Comparison of ENCODE assay signal across 8 mouse cellular contexts in genomic region chr17:50188662-50189345, GRCm38 (mm10). TPM values are rescaled to one million over a fixed set of nuclear protein-coding genes. Genes with fewer than 3 reads are reported as not detected.
DNase-seq lines count a peak whose midpoint lies in the region; ATAC-seq lines count a peak whose summit lies in the region.
"Had no signal": no experiment of that assay in that cellular context is flagged by ENCODE, and none has a peak within 500 bp of the region (broad histone marks: within the 10 kb centered on the region; RNA-seq: fewer than 3 reads in every experiment).

No protein-coding gene starts in this region.

- H3K4me2 ChIP-seq in lung, embryonic 15.5 days = peak overlapping the region; percentile 98
- peak overlapping the region; percentile 100 for H3K4me2 ChIP-seq in forebrain, embryonic 15.5 days (replicated peaks)

- no peak overlapping the region for H3K27ac ChIP-seq in lung, embryonic 15.5 days
- no peak overlapping the region for H3K27ac ChIP-seq in forebrain, embryonic 15.5 days (replicated peaks)
- H3K27ac ChIP-seq in limb, embryonic 10.5 days = no peak overlapping the region

- H3K9me3 ChIP-seq in lung, embryonic 15.5 days = no peaks in the 10 kb centered on the region
- H3K9me3 ChIP-seq in forebrain, embryonic 15.5 days = no peaks in the 10 kb centered on the region
- H3K9me3 ChIP-seq in limb, embryonic 10.5 days (replicated peaks) = no peaks in the 10 kb centered on the region

- H3K9ac ChIP-seq in lung, embryonic 15.5 days = no peak overlapping the region
- H3K9ac ChIP-seq in forebrain, embryonic 15.5 days (replicated peaks) = no peak overlapping the region

- H3K36me3 ChIP-seq in lung, embryonic 15.5 days = no peaks in the 10 kb centered on the region
- no peaks in the 10 kb centered on the region for H3K36me3 ChIP-seq in forebrain, embryonic 15.5 days
- no peaks in the 10 kb centered on the region for H3K36me3 ChIP-seq in limb, embryonic 10.5 days

- 67% methylated on average over 12 of the region's 12 CpGs for WGBS in lung, embryonic 15.5 days
- 69% methylated on average over 12 of the region's 12 CpGs for WGBS in forebrain, embryonic 15.5 days
- WGBS in limb, embryonic 10.5 days = 71% methylated on average over 12 of the region's 12 CpGs

- DNase-seq in lung, postnatal 4 days = no peak
- DNase-seq in limb, embryonic 10.5 days (ENCODE audit: low spot score) = no peak
- DNase-seq in skeletal muscle tissue, adult 2 months (ENCODE audit: low read depth, low spot score) = peak; percentile 64
- DNase-seq in cerebellum, adult 18-20 months = no peak

- ATAC-seq in lung, embryonic 15.5 days (ENCODE audit: borderline replicate concordance, extremely low read depth, low FRiP score, low TSS enrichment) = no peak
- peak; percentile 12; the same call in 1 of the 2 replicates for ATAC-seq in forebrain, embryonic 15.5 days (replicated peaks)
- no peak for ATAC-seq in CD4-positive, CD25-positive, alpha-beta regulatory T cell, adult 4 months
- ATAC-seq: Patski had no signal

- peak overlapping the region; percentile 55; the same call in 1 of the 2 replicates for H3K4me3 ChIP-seq in lung, embryonic 15.5 days
- peak overlapping the region; percentile 61 for H3K4me3 ChIP-seq in forebrain, embryonic 15.5 days
- peak overlapping the region; percentile 81; the same call in 1 of the 2 replicates for H3K4me3 ChIP-seq in limb, embryonic 10.5 days

- H3K27me3 ChIP-seq in lung, embryonic 15.5 days = peaks cover 23% of the 10 kb centered on the region
- peaks cover 11% of the 10 kb centered on the region; the same call in 1 of the 2 replicates for H3K27me3 ChIP-seq in forebrain, embryonic 15.5 days
- peaks cover 38% of the 10 kb centered on the region for H3K27me3 ChIP-seq in limb, embryonic 10.5 days (ENCODE audit: low read depth, poor library complexity, severe bottlenecking)

- H3K4me1 ChIP-seq in lung, embryonic 15.5 days = peaks cover 13% of the 10 kb centered on the region; the same call in 1 of the 2 replicates
- peaks cover 43% of the 10 kb centered on the region for H3K4me1 ChIP-seq in forebrain, embryonic 15.5 days
- peaks cover 33% of the 10 kb centered on the region for H3K4me1 ChIP-seq in limb, embryonic 10.5 days

RNA-seq across cellular contexts. Expression of gene Rftn1, which starts 1.7 kb away (rescaled TPM):
- 18.3 and 18.4 TPM in 2 replicates for polyA plus RNA-seq in lung, embryonic 15.5 days (2015; fragmentation: Nextera tagmentation; extraction: Ambion mirVana)
- polyA plus RNA-seq in forebrain, embryonic 15.5 days (2015; fragmentation: Nextera tagmentation; extraction: Ambion mirVana) = 21.9 and 23.6 TPM in 2 replicates
- polyA plus RNA-seq in limb, embryonic 10.5 days (2016; fragmentation: Nextera tagmentation; extraction: Ambion mirVana) = 6.3 and 7.2 TPM in 2 replicates
- polyA plus RNA-seq in CD4-positive, CD25-positive, alpha-beta regulatory T cell, adult 4 months (2017; shearing (Covaris generic)) = 10 to 100 TPM; 23.8 to 32.4 TPM
